ENCODE assay signal across 9 mouse cellular contexts in the genomic region with DNA sequence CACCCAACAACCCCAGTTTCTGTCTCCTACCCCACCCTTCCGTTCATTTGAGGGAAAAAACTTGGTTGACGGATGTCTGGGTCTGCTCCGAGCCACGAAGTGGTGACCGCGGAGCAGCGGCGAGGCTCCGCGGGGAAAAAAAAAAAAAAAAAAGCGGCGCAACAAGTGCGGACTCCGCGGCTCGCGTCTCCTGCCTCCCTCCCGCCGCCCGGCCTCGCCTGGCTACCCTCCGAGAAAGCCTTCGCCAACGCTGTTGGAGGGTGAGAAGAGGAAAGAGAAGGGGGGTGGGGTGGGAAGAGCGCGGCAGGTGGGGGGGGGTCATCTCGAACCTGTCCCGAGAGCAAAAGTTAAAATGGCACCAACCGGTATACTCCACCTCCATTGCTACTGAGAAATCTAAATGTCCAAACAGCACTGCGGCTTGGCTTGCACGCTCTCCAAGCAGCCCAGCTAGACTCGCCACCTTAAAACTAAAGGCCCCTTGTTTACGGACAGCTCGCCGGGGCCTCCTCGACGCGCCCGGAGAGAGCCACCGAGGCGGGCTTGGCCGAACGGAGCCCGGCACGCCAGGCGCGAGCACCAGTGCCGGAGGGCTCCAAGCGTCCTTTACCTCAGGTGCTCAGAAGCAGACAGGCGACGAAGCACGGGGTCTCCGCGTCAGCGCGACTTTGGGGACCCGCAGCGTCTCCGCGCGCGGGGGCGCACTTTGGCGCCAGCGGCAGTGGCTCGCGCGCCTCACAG. TPM values are rescaled to one million over a fixed set of nuclear protein-coding genes. Genes with fewer than 3 reads are reported as not detected.
DNase-seq lines count a peak whose midpoint lies in the region; ATAC-seq and TF ChIP-seq lines count a peak whose summit lies in the region.
"Had no signal": no experiment of that assay in that cellular context is flagged by ENCODE, and none has a peak within 500 bp of the region (broad histone marks: within the 10 kb centered on the region; RNA-seq: fewer than 3 reads in every experiment).

No protein-coding gene starts in this region.

- H3K9me3 ChIP-seq in heart, embryonic 16.5 days (replicated peaks; ENCODE audit: control insufficient read depth, low read length): peaks cover 4% of the 10 kb centered on the region
- H3K9me3 ChIP-seq in limb, embryonic 14.5 days (ENCODE audit: control insufficient read depth, low read length): no peaks in the 10 kb centered on the region
- H3K9me3 ChIP-seq in neural tube, embryonic 14.5 days (ENCODE audit: control insufficient read depth, low read length): no peaks in the 10 kb centered on the region

- peak overlapping the region; percentile 76 for H3K9ac ChIP-seq in heart, embryonic 16.5 days (ENCODE audit: low read length)
- peak overlapping the region; percentile 49 for H3K9ac ChIP-seq in limb, embryonic 14.5 days (ENCODE audit: low read depth, low read length, severe bottlenecking)
- H3K9ac ChIP-seq in neural tube, embryonic 14.5 days (replicated peaks; ENCODE audit: low read depth, low read length): no peak overlapping the region

- DNase-seq in left cerebral cortex, adult 2 months (ENCODE audit: extremely low spot score in 1 of 2, low spot score in 2 of 2): no peak
- DNase-seq in left cerebral cortex, adult 9 months (ENCODE audit: low spot score in 2 of 2): no peak
- DNase-seq in brain, embryonic 14.5 days (ENCODE audit: low read depth): peak; percentile 26
- no peak for DNase-seq in limb, embryonic 14.5 days (ENCODE audit: low spot score)
- DNase-seq in layer of hippocampus, adult 8-10 months (ENCODE audit: low spot score in 2 of 2): no peak
- DNase-seq in frontal cortex, postnatal 25 days (ENCODE audit: low spot score in 2 of 2): no peak

- no peak for ATAC-seq in heart, embryonic 16.5 days (replicated peaks; ENCODE audit: extremely low read depth, insufficient read depth, low FRiP score)
- no peak for ATAC-seq in limb, embryonic 14.5 days (ENCODE audit: low FRiP score, low read depth)
- ATAC-seq in neural tube, embryonic 14.5 days (ENCODE audit: low read depth): no peak

- TF ChIP-seq CTCF in left cerebral cortex, adult 2 months (IDR thresholded peaks at IDR 0.05): no peak
- TF ChIP-seq CTCF in brain, embryonic 14.5 days (IDR thresholded peaks at IDR 0.05; ENCODE audit: borderline replicate concordance, extremely low read depth, insufficient read depth, insufficient read length): no peak

- H3K36me3 ChIP-seq in heart, embryonic 16.5 days (ENCODE audit: control insufficient read depth, insufficient read depth): peaks cover 4% of the 10 kb centered on the region; the same call in 1 of the 2 replicates
- no peaks in the 10 kb centered on the region for H3K36me3 ChIP-seq in limb, embryonic 14.5 days (ENCODE audit: control insufficient read depth, insufficient read depth, low read length)
- H3K36me3 ChIP-seq in neural tube, embryonic 14.5 days (ENCODE audit: control insufficient read depth, insufficient read depth, low read length): no peaks in the 10 kb centered on the region

- WGBS in heart, embryonic 16.5 days: 13% methylated on average over 55 of the region's 68 CpGs
- 23% methylated on average over 56 of the region's 68 CpGs for WGBS in limb, embryonic 14.5 days
- WGBS in neural tube, embryonic 14.5 days: 12% methylated on average over 54 of the region's 68 CpGs

- H3K4me2 ChIP-seq in heart, embryonic 16.5 days (ENCODE audit: low read depth, low read length): peak overlapping the region; percentile 64
- peak overlapping the region; percentile 79 for H3K4me2 ChIP-seq in limb, embryonic 14.5 days (replicated peaks; ENCODE audit: low read depth, low read length, severe bottlenecking)
- H3K4me2 ChIP-seq in neural tube, embryonic 14.5 days (ENCODE audit: low read depth, low read length): peak overlapping the region; percentile 54

- H3K27ac ChIP-seq in left cerebral cortex, adult 2 months: no peak overlapping the region
- peak overlapping the region; percentile 76 for H3K27ac ChIP-seq in heart, embryonic 16.5 days (ENCODE audit: low read length)
- H3K27ac ChIP-seq in limb, embryonic 14.5 days (replicated peaks; ENCODE audit: low read depth, low read length): no peak overlapping the region
- no peak overlapping the region for H3K27ac ChIP-seq in neural tube, embryonic 14.5 days (ENCODE audit: low read depth, low read length)
- H3K27ac ChIP-seq: macrophage had no signal

- intact Hi-C loops in left cerebral cortex, adult 2 months (cut with DNase I): loop anchor here (2.0 to 5.0 kb wide), 2 partner anchors 102 to 226 kb away; no protein-coding TSS in a partner anchor

- H3K4me1 ChIP-seq in heart, embryonic 16.5 days (ENCODE audit: control insufficient read depth, insufficient read depth, low read length): no peaks in the 10 kb centered on the region; the same call in 1 of the 2 replicates
- H3K4me1 ChIP-seq in limb, embryonic 14.5 days (ENCODE audit: control insufficient read depth, insufficient read depth, low read length): 0 out of 2 replicates have a peak, but pooled peaks cover 3% of the 10 kb centered on the region
- no peaks in the 10 kb centered on the region for H3K4me1 ChIP-seq in neural tube, embryonic 14.5 days (ENCODE audit: control insufficient read depth, insufficient read depth, low read length)

- H3K4me3 ChIP-seq in left cerebral cortex, adult 2 months: peak overlapping the region; percentile 47
- H3K4me3 ChIP-seq in heart, embryonic 16.5 days (ENCODE audit: low read length): peak overlapping the region; percentile 56
- peak overlapping the region; percentile 53 for H3K4me3 ChIP-seq in limb, embryonic 14.5 days (replicated peaks; ENCODE audit: low read length)
- H3K4me3 ChIP-seq in neural tube, embryonic 14.5 days (ENCODE audit: low read depth, low read length): peak overlapping the region; percentile 46

- H3K27me3 ChIP-seq in heart, embryonic 16.5 days (ENCODE audit: control insufficient read depth, insufficient read depth, low read length): peaks cover 19% of the 10 kb centered on the region
- H3K27me3 ChIP-seq in limb, embryonic 14.5 days (ENCODE audit: control insufficient read depth, insufficient read depth, low read length): peaks cover 7% of the 10 kb centered on the region
- peaks cover 12% of the 10 kb centered on the region; the same call in 1 of the 2 replicates for H3K27me3 ChIP-seq in neural tube, embryonic 14.5 days (ENCODE audit: control insufficient read depth, insufficient read depth, low read length)

- TF ChIP-seq POLR2A in brain, embryonic 14.5 days (IDR thresholded peaks at IDR 0.05; ENCODE audit: borderline replicate concordance, extremely low read depth, insufficient read depth, insufficient read length, poor library complexity, severe bottlenecking): no peak
- TF ChIP-seq POLR2A in limb, embryonic 14.5 days (IDR thresholded peaks at IDR 0.05; ENCODE audit: borderline replicate concordance, extremely low read depth, insufficient read depth, insufficient read length): no peak

RNA-seq across cellular contexts. Expression of a gene that starts 1.7 kb away (rescaled TPM):
- total RNA-seq in left cerebral cortex, adult 2 months (2021): 1 to 10 TPM; 3.1 to 3.7 TPM
- 14.4 and 15.8 TPM in 2 replicates for polyA plus RNA-seq in brain, embryonic 14.5 days (2012; rRNA removed)
- polyA plus RNA-seq in heart, embryonic 16.5 days (2015; fragmentation: Nextera tagmentation; extraction: Ambion mirVana): 322 and 350 TPM in 2 replicates
- polyA plus RNA-seq in limb, embryonic 14.5 days (2012; rRNA removed): 32.5 and 45.4 TPM in 2 replicates
- polyA plus RNA-seq in limb, embryonic 14.5 days (2014; fragmentation: Nextera tagmentation; extraction: Ambion mirVana): 27.2 and 31.3 TPM in 2 replicates
- 6.0 and 11.1 TPM in 2 replicates for polyA plus RNA-seq in neural tube, embryonic 14.5 days (2014; fragmentation: Nextera tagmentation; extraction: Ambion mirVana)
- total RNA-seq in layer of hippocampus, adult 8-10 months (2022): 1 to 10 TPM; 1.2 to 2.6 (median 2.3) TPM
- polyA plus RNA-seq: macrophage had no signal
